Comparison of ENCODE assay signal across 22 mouse cellular contexts in the genomic region with DNA sequence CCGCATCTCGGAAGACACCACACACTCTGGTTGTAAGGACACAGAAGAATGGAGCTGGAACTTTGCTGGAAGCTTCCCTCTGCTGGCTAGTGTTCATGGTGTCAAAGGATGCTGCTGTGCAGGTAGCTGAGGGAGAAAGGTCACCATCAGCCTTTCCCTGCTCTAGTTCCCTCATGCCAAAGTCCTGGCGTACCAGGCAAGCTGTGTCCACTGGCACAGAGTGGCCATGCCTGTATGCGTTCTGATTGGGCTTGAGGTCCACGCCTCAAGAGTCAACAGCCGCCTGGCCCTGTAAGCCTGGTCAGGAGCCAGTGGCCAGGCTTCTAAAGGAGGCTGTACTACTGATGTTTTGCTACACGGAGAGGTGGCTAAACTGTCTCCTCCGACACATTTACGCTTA. TPM values are rescaled to one million over a fixed set of nuclear protein-coding genes. Genes with fewer than 3 reads are reported as not detected.
DNase-seq lines count a peak whose midpoint lies in the region; ATAC-seq lines count a peak whose summit lies in the region.
"Had no signal": no experiment of that assay in that cellular context is flagged by ENCODE, and none has a peak within 500 bp of the region (broad histone marks: within the 10 kb centered on the region; RNA-seq: fewer than 3 reads in every experiment).

No protein-coding gene starts in this region.

- H3K9me3 ChIP-seq in heart, embryonic 15.5 days (replicated peaks), result no peaks in the 10 kb centered on the region
- H3K9me3 ChIP-seq: forebrain, embryonic 12.5 days; hindbrain, embryonic 10.5 days; liver, embryonic 13.5 days; midbrain, embryonic 15.5 days had no signal

- peak; percentile 41 for DNase-seq in kidney, adult 18-20 months
- DNase-seq in kidney, postnatal 10 days, result no peak
- peak; percentile 74 to 78 for DNase-seq in kidney, postnatal 36 days
- DNase-seq in embryo, embryonic 9.5 days (ENCODE audit: extremely low spot score), result no peak
- DNase-seq in gastrocnemius, adult 18-20 months (ENCODE audit: low spot score), result no peak
- DNase-seq: cerebellum, postnatal 14 days; embryo, embryonic 11 days; gastrocnemius, postnatal 25 days; left cerebral cortex, postnatal 4 days; liver, embryonic 13.5 days; spleen, adult 18-20 months had no signal

- H3K9ac ChIP-seq in heart, embryonic 15.5 days, result no peak overlapping the region
- H3K9ac ChIP-seq: forebrain, embryonic 12.5 days; liver, embryonic 13.5 days; midbrain, embryonic 15.5 days had no signal

- ATAC-seq in erythroblast, adult 5-6 weeks (replicated peaks; ENCODE audit: low FRiP score, poor library complexity, severe bottlenecking), result 0 out of 2 replicates have a peak, but pooled peaks have one; percentile 12
- no peak for ATAC-seq in heart, embryonic 15.5 days (replicated peaks; ENCODE audit: insufficient number of reproducible peaks, insufficient read depth, low FRiP score, low read depth)
- ATAC-seq: midbrain, embryonic 15.5 days had no signal

- peak overlapping the region; percentile 40 for H3K4me2 ChIP-seq in heart, embryonic 15.5 days
- H3K4me2 ChIP-seq: forebrain, embryonic 12.5 days; liver, embryonic 13.5 days; midbrain, embryonic 15.5 days had no signal

- H3K27me3 ChIP-seq in heart, embryonic 15.5 days, result no peaks in the 10 kb centered on the region
- H3K27me3 ChIP-seq: forebrain, embryonic 12.5 days; liver, embryonic 13.5 days; midbrain, embryonic 15.5 days had no signal

- WGBS in heart, embryonic 15.5 days, result 45% methylated on average over 9 of the region's 9 CpGs

- H3K27ac ChIP-seq in heart, embryonic 15.5 days, result peak overlapping the region; percentile 25; the same call in 1 of the 2 replicates
- H3K27ac ChIP-seq: forebrain, embryonic 12.5 days; hindbrain, embryonic 10.5 days; liver, embryonic 13.5 days; midbrain, embryonic 15.5 days had no signal

- H3K4me3 ChIP-seq in heart, embryonic 15.5 days, result no peak overlapping the region
- H3K4me3 ChIP-seq: forebrain, embryonic 12.5 days; hindbrain, embryonic 10.5 days; liver, embryonic 13.5 days; midbrain, embryonic 15.5 days had no signal

- no peaks in the 10 kb centered on the region for H3K36me3 ChIP-seq in heart, embryonic 15.5 days
- H3K36me3 ChIP-seq: forebrain, embryonic 12.5 days; hindbrain, embryonic 10.5 days; liver, embryonic 13.5 days; midbrain, embryonic 15.5 days had no signal

- peaks cover 18% of the 10 kb centered on the region for H3K4me1 ChIP-seq in heart, embryonic 15.5 days (replicated peaks)
- H3K4me1 ChIP-seq: forebrain, embryonic 12.5 days; liver, embryonic 13.5 days; midbrain, embryonic 15.5 days had no signal

RNA-seq across cellular contexts. Expression of gene B4galnt3, which starts 15.0 kb away (rescaled TPM):
- total RNA-seq in erythroblast, adult 5-6 weeks (2015; ENCODE audit: low replicate concordance), result 0.42 and 0.58 TPM in 2 replicates
- 0.26 and 0.70 TPM in 2 replicates for total RNA-seq in erythroblast, adult 5-6 weeks (2017; ENCODE audit: low replicate concordance)
- polyA plus RNA-seq in heart, embryonic 15.5 days (2015; fragmentation: Nextera tagmentation; extraction: Ambion mirVana), result 0.34 and 0.41 TPM in 2 replicates
- total RNA-seq in gastrocnemius, adult 18-20 months (2021), result 1 to 10 TPM in 1 of 2 experiments, under 1 TPM in 1; 0.98 to 1.1 TPM
- total RNA-seq: megakaryocyte, adult 5-6 weeks had no signal

RNA-seq across cellular contexts. Expression of gene D330020A13Rik, which starts 15.2 kb away (rescaled TPM):
- total RNA-seq in erythroblast, adult 5-6 weeks (2015; ENCODE audit: low replicate concordance), result not detected in 2 replicates
- not detected in 2 replicates for total RNA-seq in erythroblast, adult 5-6 weeks (2017; ENCODE audit: low replicate concordance)
- 0.14 and 0.21 TPM in 2 replicates for polyA plus RNA-seq in heart, embryonic 15.5 days (2015; fragmentation: Nextera tagmentation; extraction: Ambion mirVana)
- total RNA-seq in gastrocnemius, adult 18-20 months (2021), result not detected
- total RNA-seq: layer of hippocampus, adult 8-10 months; left cerebral cortex, adult 18-20 months; left cerebral cortex, postnatal 4 days; megakaryocyte, adult 5-6 weeks; MEL had no signal
- polyA plus RNA-seq: forebrain, embryonic 12.5 days; hindbrain, embryonic 10.5 days; liver, embryonic 13.5 days; lung, embryonic 16.5 days; midbrain, embryonic 15.5 days; stomach, embryonic 14.5 days had no signal

RNA-seq across cellular contexts. Expression of gene Kdm5a, which starts 54.6 kb away (rescaled TPM):
- 29.2 and 34.5 TPM in 2 replicates for total RNA-seq in erythroblast, adult 5-6 weeks (2015; ENCODE audit: low replicate concordance)
- 130 and 136 TPM in 2 replicates for total RNA-seq in erythroblast, adult 5-6 weeks (2017; ENCODE audit: low replicate concordance)
- 29.0 and 29.5 TPM in 2 replicates for polyA plus RNA-seq in heart, embryonic 15.5 days (2015; fragmentation: Nextera tagmentation; extraction: Ambion mirVana)
- 10 to 100 TPM; 18.3 to 20.4 TPM for total RNA-seq in gastrocnemius, adult 18-20 months (2021)

RNA-seq across cellular contexts. Expression of gene Ccdc77, which starts 54.8 kb away (rescaled TPM):
- total RNA-seq in erythroblast, adult 5-6 weeks (2015; ENCODE audit: low replicate concordance), result 61.3 and 87.4 TPM in 2 replicates
- total RNA-seq in erythroblast, adult 5-6 weeks (2017; ENCODE audit: low replicate concordance), result 173 and 201 TPM in 2 replicates
- polyA plus RNA-seq in heart, embryonic 15.5 days (2015; fragmentation: Nextera tagmentation; extraction: Ambion mirVana), result 17.3 and 20.6 TPM in 2 replicates
- 1 to 10 TPM; 2.5 to 2.7 TPM for total RNA-seq in gastrocnemius, adult 18-20 months (2021)

Comparison
In these comparisons a context has a peak if more than half of its experiments do, and no peak if none do; other contexts are left out.
1. DNase-seq: peak in kidney, adult 18-20 months (single experiment) and kidney, postnatal 36 days (2 of 2); none in kidney, postnatal 10 days (single experiment), embryo, embryonic 9.5 days (single experiment) and gastrocnemius, adult 18-20 months (single experiment).